Mouse (Mus musculus) ES-E14 (cell line): ENCODE data around the gene Ndufb8.

Experiments
- CHD2 ChIP-seq: IDR thresholded peaks from 2 replicates; pipeline ENCODE4 v1.6.1; 2014; ENCODE audit warnings: mild to moderate bottlenecking, low read depth, low read length, inconsistent platforms
- MAFK ChIP-seq: IDR thresholded peaks from 2 replicates; pipeline ENCODE4 v1.6.1; 2014; ENCODE audit warnings: mild to moderate bottlenecking, low read depth, low read length, inconsistent platforms; ENCODE audit not compliant: insufficient read depth
- ZC3H11A ChIP-seq: IDR thresholded peaks from 2 replicates; pipeline ENCODE4 v1.6.1; 2012; ENCODE audit warnings: low read depth, mild to moderate bottlenecking, inconsistent platforms, low read length, borderline replicate concordance
- ZNF384 ChIP-seq: IDR thresholded peaks from 2 replicates; pipeline ENCODE4 v1.6.1; 2012; ENCODE audit warnings: low read depth, low read length, inconsistent platforms

GRCm38 (mm10) chr19:44515769-44516168 is 39.5 kb downstream of the Ndufb8 start:
- no peak for TF ChIP-seq CHD2
- TF ChIP-seq ZNF384: no peak
- no peak for TF ChIP-seq ZC3H11A
- no peak for TF ChIP-seq MAFK
